Mouse (Mus musculus): ENCODE data around the gene Inca1. TPM values are rescaled to one million over a fixed set of nuclear protein-coding genes. Genes with fewer than 3 reads are reported as not detected.
A peak's percentile ranks its signal among the peaks of the same experiment; 100 is the strongest.

The Inca1 gene
- polyA plus RNA-seq, 1 experiment from 2014 or later, result 1.3 TPM

DNA sequence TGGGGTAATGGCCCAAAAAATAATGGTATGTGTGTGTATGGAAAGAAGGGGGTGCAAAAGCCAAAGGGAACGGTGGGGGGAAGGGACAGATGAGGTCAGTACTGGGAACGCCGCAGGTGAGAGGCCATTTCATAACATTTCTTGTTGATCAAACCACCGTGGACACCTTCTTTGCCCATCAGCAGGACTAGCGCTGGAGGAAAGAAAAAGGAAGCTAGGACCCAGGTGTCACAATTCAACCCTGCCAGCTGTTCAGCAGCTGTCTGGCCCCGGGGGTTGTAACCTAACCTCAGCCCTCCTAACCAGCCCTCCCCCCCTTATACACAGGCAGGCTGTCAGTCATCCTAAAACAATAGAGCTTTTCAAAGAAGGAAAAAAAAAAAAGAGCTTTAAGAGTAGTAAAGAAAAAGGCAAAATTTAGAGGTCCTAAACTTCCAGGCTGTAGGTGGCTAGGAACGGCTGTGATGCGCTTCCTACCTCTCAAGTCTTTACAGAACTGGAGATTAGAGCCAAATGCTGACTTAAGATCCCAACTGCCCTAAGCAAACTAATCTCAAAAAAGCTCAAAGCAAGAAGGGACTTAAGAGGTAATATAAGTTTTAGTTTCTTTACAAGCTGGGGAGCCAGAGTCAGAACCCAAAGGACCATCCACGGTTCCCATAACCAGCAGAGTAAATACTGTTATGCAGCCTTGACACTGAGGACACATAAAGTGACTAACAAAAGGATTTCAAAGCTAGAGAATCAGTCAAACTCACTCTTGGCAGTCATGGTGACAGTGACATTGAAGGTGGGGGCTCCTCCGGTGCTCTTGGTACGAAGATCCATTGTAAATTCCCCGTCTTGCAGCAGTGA lies 47.7 kb downstream of the Inca1 start:
- H3K36me3 ChIP-seq (ENCODE audit: control insufficient read depth, insufficient read depth), result peaks cover 23% of the 10 kb centered on the region
- WGBS, result 63% methylated on average over 12 of the region's 12 CpGs

DNA sequence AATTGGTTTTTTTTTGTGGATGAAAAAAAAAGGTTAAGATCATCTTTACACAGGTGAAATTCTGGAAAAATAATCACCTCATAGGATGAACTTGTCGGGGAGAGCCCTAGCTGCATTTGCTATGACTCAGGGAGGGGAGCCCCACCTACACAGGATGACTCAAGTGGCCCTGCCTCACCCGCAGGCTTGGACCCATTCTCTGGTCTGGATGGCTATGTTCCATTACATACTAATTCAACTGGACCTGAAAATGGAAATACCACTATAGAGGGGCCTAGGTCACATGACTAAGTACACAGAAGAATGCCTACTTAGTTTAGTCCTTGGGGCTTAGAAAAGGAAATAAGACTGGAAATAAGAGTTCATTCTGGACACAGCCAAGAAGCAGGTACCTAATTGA lies 48.6 kb downstream of the Inca1 start:
- ATAC-seq, result no peak
- 82% methylated on average over 2 of the region's 2 CpGs for WGBS
- H3K4me1 ChIP-seq (replicated peaks; ENCODE audit: control insufficient read depth, insufficient read depth, low read length), result peaks cover 49% of the 10 kb centered on the region

More for the DNA sequence above, 47.7 kb downstream of the Inca1 start:
- ATAC-seq, result no peak
- Histone ChIP-seq H3K4me2 (ENCODE audit: low read length) (peak overlapping the region; percentile 98), H3K27me3 (replicated peaks; ENCODE audit: control insufficient read depth, insufficient read depth, low read length) (no peaks in the 10 kb centered on the region), H3K27ac (ENCODE audit: low read length) (no peak overlapping the region), H3K4me1 (replicated peaks; ENCODE audit: control insufficient read depth, insufficient read depth, low read length) (peaks cover 49% of the 10 kb centered on the region), H3K9ac (replicated peaks; ENCODE audit: low read depth, low read length) (no peak overlapping the region), H3K4me3 (replicated peaks; ENCODE audit: low read length) (peak overlapping the region; percentile 100), H3K9me3 (ENCODE audit: control insufficient read depth, low read length) (no peaks in the 10 kb centered on the region)

DNA sequence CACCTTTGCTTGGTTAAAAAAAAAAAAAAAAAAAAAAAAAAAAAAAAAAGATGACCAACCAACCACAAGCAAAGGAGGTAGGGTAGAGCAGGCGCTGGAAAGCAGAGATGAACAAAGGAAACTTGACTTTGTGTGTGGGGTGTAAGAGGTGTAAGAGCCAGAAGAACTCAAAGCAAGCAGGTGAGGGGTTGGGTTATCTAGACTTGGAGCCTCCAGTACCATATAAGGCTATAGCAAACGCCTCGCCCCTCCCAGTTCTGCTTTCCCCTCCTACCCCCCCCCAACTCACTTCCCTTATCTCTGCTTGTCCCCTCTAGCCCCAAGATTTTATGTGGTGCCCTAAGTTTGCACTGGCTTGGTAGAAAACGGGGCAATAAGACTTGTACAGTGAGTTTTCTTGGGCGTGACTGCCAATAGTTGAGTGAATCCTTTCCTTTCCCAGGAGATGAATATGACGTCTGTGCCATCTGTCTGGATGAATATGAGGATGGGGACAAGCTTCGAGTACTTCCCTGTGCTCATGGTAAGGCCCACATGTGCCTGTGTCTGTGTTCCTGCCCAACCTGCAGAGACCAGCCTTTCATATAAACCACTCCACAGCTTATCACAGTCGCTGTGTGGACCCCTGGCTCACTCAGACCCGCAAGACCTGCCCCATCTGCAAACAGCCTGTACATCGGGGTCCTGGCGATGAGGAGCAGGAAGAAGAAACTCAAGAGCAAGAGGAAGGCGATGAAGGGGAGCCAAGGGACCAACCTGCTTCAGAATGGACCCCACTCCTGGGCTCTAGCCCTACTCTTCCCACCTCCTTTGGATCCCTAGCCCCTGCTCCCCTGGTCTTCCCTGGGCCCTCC lies 49.4 kb downstream of the Inca1 start:
- peaks cover 50% of the 10 kb centered on the region for H3K4me1 ChIP-seq (replicated peaks; ENCODE audit: control insufficient read depth, insufficient read depth, low read length)

More for the DNA sequence above, 48.6 kb downstream of the Inca1 start:
- Histone ChIP-seq H3K27ac (ENCODE audit: low read length) (no peak overlapping the region), H3K9ac (replicated peaks; ENCODE audit: low read depth, low read length) (no peak overlapping the region), H3K27me3 (replicated peaks; ENCODE audit: control insufficient read depth, insufficient read depth, low read length) (no peaks in the 10 kb centered on the region), H3K9me3 (ENCODE audit: control insufficient read depth, low read length) (no peaks in the 10 kb centered on the region), H3K4me3 (replicated peaks; ENCODE audit: low read length) (no peak overlapping the region), H3K4me2 (ENCODE audit: low read length) (no peak overlapping the region), H3K36me3 (ENCODE audit: control insufficient read depth, insufficient read depth) (peaks cover 23% of the 10 kb centered on the region)

DNA sequence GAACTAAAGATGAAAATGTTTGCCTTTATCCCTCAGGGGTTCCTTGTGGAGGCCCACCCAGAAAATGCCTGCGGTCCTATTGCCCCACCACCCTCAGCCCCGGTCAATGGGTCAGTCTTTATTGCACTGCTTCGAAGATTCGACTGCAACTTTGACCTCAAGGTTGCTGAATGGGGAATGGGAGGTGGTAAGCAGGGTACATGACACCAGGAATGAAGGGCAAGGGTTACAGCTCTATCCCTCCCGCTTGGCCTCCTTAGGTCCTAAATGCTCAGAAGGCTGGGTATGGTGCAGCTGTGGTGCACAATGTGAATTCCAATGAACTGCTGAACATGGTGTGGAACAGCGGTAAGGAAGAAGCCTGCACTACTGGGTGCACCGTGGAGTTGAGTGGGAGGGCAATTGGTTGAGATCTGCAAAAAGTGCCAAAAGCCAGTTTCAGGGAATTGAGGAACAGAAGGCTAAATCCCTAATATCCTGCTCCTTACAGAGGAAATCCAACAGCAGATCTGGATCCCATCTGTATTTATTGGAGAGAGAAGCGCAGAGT lies 50.7 kb downstream of the Inca1 start:
- Histone ChIP-seq H3K4me1 (replicated peaks; ENCODE audit: control insufficient read depth, insufficient read depth, low read length) (peaks cover 48% of the 10 kb centered on the region), H3K4me2 (ENCODE audit: low read length) (no peak overlapping the region), H3K36me3 (ENCODE audit: control insufficient read depth, insufficient read depth) (peaks cover 29% of the 10 kb centered on the region), H3K9me3 (ENCODE audit: control insufficient read depth, low read length) (no peaks in the 10 kb centered on the region), H3K27ac (ENCODE audit: low read length) (no peak overlapping the region), H3K9ac (replicated peaks; ENCODE audit: low read depth, low read length) (no peak overlapping the region), H3K4me3 (replicated peaks; ENCODE audit: low read length) (no peak overlapping the region), H3K27me3 (replicated peaks; ENCODE audit: control insufficient read depth, insufficient read depth, low read length) (no peaks in the 10 kb centered on the region)
- ATAC-seq, result no peak
- WGBS, result 91% methylated on average over 8 of the region's 8 CpGs

More for the DNA sequence above, 49.4 kb downstream of the Inca1 start:
- H3K4me3 ChIP-seq (replicated peaks; ENCODE audit: low read length), result no peak overlapping the region
- ATAC-seq, result no peak
- no peaks in the 10 kb centered on the region for H3K9me3 ChIP-seq (ENCODE audit: control insufficient read depth, low read length)
- 82% methylated on average over 12 of the region's 12 CpGs for WGBS
- no peaks in the 10 kb centered on the region for H3K27me3 ChIP-seq (replicated peaks; ENCODE audit: control insufficient read depth, insufficient read depth, low read length)
- peaks cover 23% of the 10 kb centered on the region for H3K36me3 ChIP-seq (ENCODE audit: control insufficient read depth, insufficient read depth)
- H3K9ac ChIP-seq (replicated peaks; ENCODE audit: low read depth, low read length), result no peak overlapping the region
- no peak overlapping the region for H3K4me2 ChIP-seq (ENCODE audit: low read length)
- no peak overlapping the region for H3K27ac ChIP-seq (ENCODE audit: low read length)

DNA sequence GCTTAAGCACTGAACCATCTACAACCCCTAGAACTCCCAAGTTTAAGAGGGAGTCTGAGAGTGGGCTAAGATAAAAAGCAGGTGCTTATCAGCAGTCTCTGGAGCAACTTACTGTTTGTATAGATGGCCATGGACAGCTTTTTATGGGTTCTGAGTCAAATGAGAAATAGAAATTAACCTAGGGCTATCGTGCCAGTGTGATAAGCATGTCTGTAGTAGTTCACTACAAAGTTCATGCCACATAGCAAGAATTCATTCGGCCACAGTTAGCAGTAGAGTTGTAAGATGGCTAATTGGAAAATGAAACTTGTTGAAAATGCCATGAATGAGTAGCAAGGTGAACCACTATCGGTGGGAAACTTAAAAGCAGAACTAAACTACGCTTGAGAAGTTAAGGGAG lies 51.4 kb downstream of the Inca1 start:
- Histone ChIP-seq H3K9ac (replicated peaks; ENCODE audit: low read depth, low read length) (no peak overlapping the region), H3K4me1 (replicated peaks; ENCODE audit: control insufficient read depth, insufficient read depth, low read length) (peaks cover 48% of the 10 kb centered on the region), H3K9me3 (ENCODE audit: control insufficient read depth, low read length) (no peaks in the 10 kb centered on the region), H3K36me3 (ENCODE audit: control insufficient read depth, insufficient read depth) (peaks cover 30% of the 10 kb centered on the region), H3K27me3 (replicated peaks; ENCODE audit: control insufficient read depth, insufficient read depth, low read length) (no peaks in the 10 kb centered on the region), H3K4me3 (replicated peaks; ENCODE audit: low read length) (peak overlapping the region; percentile 56), H3K4me2 (ENCODE audit: low read length) (peak overlapping the region; percentile 94), H3K27ac (ENCODE audit: low read length) (no peak overlapping the region)
- 92% methylated on average over 4 of the region's 4 CpGs for WGBS
- no peak for ATAC-seq

DNA sequence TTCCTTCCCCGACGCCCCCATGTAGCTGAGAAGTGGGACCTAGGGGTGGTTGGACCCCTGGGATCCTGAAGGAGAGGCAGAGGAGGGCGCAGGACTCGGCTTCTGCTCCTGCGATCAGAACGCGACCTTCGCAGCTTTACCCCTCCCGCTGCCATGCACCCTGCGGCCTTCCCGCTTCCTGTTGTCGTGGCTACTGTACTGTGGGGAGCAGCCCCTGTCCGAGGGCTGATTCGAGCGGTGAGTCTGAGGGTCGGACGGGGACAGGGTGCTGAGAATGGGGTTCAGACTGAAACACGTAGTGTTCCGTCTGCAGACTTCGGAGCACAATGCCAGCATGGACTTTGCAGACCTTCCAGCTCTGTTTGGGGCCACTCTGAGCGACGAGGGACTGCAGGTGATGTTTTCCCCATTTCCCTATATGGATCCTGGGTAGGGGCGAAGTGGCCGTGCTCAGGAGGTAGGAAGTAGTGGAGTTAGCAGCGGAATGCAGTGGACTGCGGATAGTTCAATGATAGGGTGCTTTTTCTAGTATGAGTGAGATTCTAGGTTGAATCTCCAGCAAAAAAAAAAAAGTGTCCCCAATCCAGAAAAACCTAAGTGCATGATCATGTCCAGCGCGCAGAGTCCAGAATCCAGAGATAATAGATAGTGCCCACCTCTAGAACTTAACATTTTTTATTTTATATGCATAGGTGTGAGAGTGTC lies 52.1 kb downstream of the Inca1 start:
- 4% methylated on average over 28 of the region's 28 CpGs for WGBS
- peaks cover 30% of the 10 kb centered on the region for H3K36me3 ChIP-seq (ENCODE audit: control insufficient read depth, insufficient read depth)
- no peak; the same call in 1 of the 2 replicates for ATAC-seq
- peaks cover 42% of the 10 kb centered on the region for H3K4me1 ChIP-seq (replicated peaks; ENCODE audit: control insufficient read depth, insufficient read depth, low read length)
- H3K9ac ChIP-seq (replicated peaks; ENCODE audit: low read depth, low read length), result peak overlapping the region; percentile 64
- peak overlapping the region; percentile 94 for H3K4me2 ChIP-seq (ENCODE audit: low read length)
- no peaks in the 10 kb centered on the region for H3K9me3 ChIP-seq (ENCODE audit: control insufficient read depth, low read length)
- H3K27me3 ChIP-seq (replicated peaks; ENCODE audit: control insufficient read depth, insufficient read depth, low read length), result no peaks in the 10 kb centered on the region
- H3K4me3 ChIP-seq (replicated peaks; ENCODE audit: low read length), result peak overlapping the region; percentile 56
- H3K27ac ChIP-seq (ENCODE audit: low read length), result peak overlapping the region; percentile 96

DNA sequence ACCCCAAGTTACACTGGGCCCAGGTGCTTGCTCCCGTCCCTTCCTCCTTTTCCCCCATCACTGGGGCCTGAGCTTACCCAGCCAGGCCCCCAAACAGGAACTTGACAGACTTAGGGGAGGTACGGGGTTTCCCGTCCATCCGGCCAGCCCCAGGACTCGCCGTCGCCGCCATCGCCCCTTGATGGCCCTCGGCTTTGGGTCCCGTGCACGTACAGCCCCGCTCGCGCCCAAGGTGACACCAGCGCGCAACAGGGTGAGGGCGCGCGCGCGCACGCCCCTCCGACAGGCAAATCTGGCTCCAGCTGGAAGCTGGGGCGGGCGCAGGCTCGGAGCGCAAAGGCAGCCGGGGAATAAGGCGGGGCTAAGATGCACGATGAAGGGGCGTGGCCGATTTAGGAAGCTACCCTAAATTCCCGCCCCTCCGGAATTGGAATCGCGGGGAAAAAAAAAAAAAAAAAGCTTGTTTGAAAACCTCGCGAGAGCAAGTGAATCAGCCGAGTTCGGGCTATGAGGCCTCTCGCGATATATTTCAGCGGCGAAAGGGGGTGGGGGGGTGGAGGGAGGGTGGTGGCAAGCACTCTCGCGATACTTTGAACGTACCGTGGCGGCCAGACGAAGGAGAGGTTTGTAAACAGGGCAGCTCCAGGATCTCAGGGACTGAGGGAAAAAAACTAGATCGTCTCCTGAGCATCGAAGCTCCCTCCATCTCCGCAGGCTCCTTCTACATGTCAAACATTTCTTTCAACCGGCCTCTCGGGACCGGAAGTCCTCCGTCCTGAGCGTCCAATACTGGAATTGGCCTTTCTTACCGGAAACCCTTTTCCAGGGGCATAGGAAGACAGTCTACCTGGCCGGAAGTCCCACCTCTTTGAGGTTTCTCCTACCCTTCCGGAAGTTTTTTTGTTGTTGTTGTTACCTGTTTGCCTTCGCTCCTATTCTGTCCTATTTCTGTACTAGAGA lies 53.0 kb downstream of the Inca1 start, which contains the start of the genes Rnf167 and Slc25a11:
Gene Rnf167, plus strand, starts transcription at position 545 of the 960 bp plus-strand sequence.
Gene Slc25a11, minus strand, starts transcription at position 789 of the 960 bp plus-strand sequence.
- under 1% methylated on average over 63 of the region's 63 CpGs for WGBS
- peak within 1 kb of the TSS; percentile 96 for H3K27ac ChIP-seq (ENCODE audit: low read length)
- H3K9me3 ChIP-seq (ENCODE audit: control insufficient read depth, low read length), result no peaks in the 10 kb centered on the region
- no peaks in the 10 kb centered on the region for H3K27me3 ChIP-seq (replicated peaks; ENCODE audit: control insufficient read depth, insufficient read depth, low read length)
- peak; percentile 92 for ATAC-seq
- peak within 1 kb of the TSS; percentile 56 for H3K4me3 ChIP-seq (replicated peaks; ENCODE audit: low read length)
- peaks cover 27% of the 10 kb centered on the region for H3K36me3 ChIP-seq (ENCODE audit: control insufficient read depth, insufficient read depth)
- H3K4me1 ChIP-seq (replicated peaks; ENCODE audit: control insufficient read depth, insufficient read depth, low read length), result peaks cover 33% of the 10 kb centered on the region
- peak within 1 kb of the TSS; percentile 90 for H3K9ac ChIP-seq (replicated peaks; ENCODE audit: low read depth, low read length)
- H3K4me2 ChIP-seq (ENCODE audit: low read length), result peak within 1 kb of the TSS; percentile 94

DNA sequence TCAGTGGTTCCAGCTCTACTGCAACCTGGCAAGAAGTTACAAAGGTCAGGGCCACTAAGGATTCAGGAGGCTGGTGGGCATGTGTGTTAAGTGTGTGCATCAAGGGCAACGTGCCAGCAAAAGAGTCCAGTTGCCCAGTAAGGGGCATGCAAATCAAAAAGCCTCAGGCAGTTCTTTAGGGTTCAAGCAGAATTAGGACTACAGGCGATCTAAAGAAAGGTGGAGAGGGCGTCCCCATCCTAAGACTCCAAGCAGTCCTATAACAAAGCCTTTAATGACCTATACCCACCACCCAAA lies 53.7 kb downstream of the Inca1 start:
- Histone ChIP-seq H3K4me1 (replicated peaks; ENCODE audit: control insufficient read depth, insufficient read depth, low read length) (peaks cover 30% of the 10 kb centered on the region), H3K27ac (ENCODE audit: low read length) (peak overlapping the region; percentile 90), H3K9me3 (ENCODE audit: control insufficient read depth, low read length) (no peaks in the 10 kb centered on the region), H3K4me3 (replicated peaks; ENCODE audit: low read length) (peak overlapping the region; percentile 56), H3K9ac (replicated peaks; ENCODE audit: low read depth, low read length) (peak overlapping the region; percentile 90), H3K27me3 (replicated peaks; ENCODE audit: control insufficient read depth, insufficient read depth, low read length) (no peaks in the 10 kb centered on the region), H3K36me3 (ENCODE audit: control insufficient read depth, insufficient read depth) (peaks cover 24% of the 10 kb centered on the region), H3K4me2 (ENCODE audit: low read length) (peak overlapping the region; percentile 90)
- ATAC-seq, result no peak
- 25% methylated on average over 3 of the region's 3 CpGs for WGBS

Measured in forebrain, embryonic 16.5 days (tissue).